Mouse (Mus musculus) adrenal gland, postnatal 10 days (tissue): Measurements from ENCODE around the gene Pskh1. TPM values are rescaled to one million over a fixed set of nuclear protein-coding genes. Genes with fewer than 3 reads are reported as not detected.

Experiments
- DNase-seq: peaks from one replicate; pipeline ENCODE4 v3.0.0; 2021; ENCODE audit warnings: mixed read lengths
- total RNA-seq, 2 experiments: library from RNA; stranded (reverse); gene quantifications; 2 replicates each; pipeline ENCODE4 v1.2.3; 2021

Pskh1 gene
- total RNA-seq, 2 experiments from 2014 or later, result 32.9 to 35.6 TPM

DNA sequence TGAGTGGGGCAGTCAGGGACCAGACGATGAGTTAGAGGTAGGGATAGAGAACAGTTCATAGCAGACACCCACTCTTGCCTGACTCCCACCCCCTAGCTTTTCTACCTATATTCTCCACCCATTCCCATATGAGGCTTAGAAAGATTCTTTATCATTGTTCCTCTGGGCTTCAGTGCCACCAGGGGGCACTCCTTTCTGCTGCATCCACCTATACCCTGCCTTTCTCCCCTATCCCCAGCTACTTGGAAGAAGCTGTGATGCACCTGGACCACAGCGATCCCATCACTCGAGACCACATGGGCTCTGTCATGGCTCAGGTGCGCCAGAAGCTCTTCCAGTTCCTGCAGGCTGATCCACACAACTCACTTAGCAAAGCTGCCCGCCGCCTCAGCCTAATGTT lies 7.8 kb upstream of the Pskh1 start:
- DNase-seq, result peak; percentile 48

DNA sequence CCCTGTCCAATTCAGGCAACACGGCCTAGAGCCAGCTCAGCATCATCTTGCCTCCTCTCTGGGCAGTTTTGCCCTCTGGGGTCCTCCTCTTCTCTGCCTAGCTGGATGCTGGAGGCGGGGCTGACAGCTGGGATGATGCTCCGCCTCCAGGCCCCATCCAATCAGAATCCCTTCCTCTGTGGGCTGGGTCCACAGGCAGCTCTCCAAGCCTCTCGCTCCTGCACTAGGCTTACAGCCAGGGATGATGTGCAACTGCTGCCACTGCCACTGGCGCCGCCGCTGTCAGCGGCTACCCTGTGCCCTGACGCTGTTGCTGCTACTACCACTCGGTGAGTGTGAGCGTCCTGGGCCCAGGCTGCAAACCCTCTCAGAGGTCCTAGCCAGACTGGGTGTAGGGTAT lies 6.9 kb upstream of the Pskh1 start, which contains the start of gene Nrn1l:
Nrn1l (plus strand) TSS at position 229 of the 400 bp plus-strand sequence.
- DNase-seq, result peak; percentile 79

DNA sequence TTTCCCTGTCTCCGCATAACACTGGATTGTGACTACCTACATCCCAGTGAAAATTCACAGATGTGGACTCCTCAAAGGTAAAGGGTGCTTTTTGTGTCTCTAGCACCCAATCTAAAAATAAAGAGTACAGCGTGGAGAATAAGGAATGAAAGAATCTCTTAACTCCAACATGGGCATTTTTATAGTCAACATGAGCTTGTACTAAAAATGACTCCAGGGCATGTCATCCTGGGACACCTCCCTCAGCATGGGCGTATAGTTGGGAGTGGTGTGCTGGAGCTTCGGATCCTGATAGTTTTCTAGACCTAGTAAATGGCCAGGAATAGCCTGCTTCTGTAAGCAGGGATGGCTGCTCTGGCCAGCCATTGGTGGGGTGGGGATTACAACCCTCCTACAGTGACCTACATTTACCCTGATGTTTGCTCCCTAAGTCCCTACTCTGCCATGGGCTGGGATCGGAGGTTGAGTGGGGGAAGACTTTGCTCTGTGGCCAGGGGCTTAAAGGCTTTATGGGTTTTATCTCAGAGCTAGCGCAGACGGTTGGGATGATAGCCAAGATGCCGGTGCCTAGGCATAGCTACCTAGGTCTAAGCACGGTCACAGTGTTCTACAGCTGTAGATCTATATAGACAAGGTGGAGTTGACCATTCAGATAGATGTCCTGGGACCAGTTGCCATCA lies 2.3 kb upstream of the Pskh1 start:
- DNase-seq, result no peak

DNA sequence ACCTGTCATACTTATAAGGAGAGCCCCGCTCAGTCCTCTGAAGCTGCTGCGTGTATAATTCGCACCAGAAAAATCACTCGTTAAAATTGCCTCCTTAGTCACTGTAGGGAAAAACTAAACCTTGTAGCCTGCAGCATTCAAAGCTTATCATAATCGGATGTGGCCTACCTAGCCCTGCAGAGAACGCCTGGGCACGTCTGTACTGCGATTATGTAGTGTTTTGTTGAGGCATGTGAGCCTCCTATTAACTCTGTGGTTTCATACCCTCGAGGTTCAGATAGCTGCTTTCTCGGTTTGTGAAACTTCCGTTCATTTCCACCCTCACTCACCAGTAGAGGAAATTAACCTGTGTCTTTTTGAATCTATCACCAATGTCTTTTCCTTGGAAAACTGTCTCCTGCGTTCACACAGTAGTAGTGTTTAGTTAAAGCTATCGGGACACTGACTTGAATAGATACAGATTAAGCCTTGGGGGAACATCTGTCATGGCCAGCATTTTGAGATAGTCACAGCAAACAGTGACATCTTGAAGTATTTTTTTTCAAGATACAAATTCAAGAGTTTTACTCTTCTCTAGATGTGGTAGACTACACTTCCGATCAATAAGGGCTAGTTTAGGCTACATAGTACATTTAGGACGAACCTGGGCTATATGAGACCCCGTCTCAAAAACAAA lies 838 bp downstream of the Pskh1 start:
- no peak for DNase-seq

DNA sequence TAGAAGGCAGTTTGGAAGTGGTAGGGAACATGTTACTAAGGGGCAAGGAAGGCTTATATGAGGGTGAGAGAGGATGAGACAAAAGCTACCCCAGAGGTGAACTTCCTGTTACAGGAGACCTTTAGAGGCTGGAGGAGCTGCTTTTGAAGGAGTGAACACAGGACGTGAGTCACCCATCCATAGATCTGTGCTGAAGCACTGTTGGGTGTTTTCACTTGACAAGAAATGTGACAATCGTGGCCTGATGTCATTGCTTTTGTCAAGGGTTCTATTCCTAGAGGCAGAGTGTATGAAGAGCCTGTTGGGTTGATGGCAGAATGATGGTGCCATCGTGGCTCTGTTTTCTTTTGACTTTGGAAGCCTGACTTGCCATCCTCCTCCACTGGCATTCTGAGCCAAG lies 19.1 kb downstream of the Pskh1 start:
- DNase-seq, result no peak

DNA sequence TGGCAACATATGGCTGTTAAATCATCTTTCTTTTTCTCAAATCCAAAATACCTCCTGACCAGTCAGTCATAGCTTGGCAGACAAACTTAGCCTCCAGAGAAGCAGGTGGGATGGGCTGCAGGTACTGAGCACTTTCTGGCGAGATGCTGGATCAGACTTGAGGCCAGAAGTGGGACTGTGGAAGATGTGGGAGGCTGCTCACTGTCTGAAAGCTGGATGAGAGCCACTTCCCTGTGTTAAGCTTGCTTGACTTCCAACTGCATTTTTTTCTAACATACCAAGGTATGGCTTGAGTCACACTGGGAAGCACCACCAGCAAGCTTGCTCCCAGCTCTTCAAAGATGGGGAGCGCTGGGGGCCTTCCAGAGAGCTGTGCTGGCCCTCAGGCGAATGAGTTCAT lies 24.9 kb downstream of the Pskh1 start:
- DNase-seq, result no peak

DNA sequence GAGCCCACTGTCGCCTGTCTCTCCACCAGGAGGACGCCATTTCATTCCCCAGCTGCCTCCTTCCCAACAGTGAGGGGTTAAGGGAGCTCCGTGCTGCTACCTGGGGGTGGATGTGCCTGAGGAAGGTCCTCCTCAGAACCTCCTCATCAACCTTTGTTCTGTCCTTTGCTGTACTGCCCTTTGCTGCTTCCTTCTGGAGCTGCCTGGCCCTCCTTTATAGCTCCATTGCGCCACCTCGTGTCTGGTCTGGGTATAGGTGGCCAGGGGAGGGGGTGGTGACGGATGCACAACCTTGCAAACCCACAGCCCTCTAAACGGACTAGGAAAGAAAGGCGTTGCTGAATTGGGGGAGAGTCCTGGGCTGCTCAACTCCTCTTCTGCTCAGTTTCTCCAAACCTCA lies 30.4 kb downstream of the Pskh1 start:
- peak; percentile 94 for DNase-seq

DNA sequence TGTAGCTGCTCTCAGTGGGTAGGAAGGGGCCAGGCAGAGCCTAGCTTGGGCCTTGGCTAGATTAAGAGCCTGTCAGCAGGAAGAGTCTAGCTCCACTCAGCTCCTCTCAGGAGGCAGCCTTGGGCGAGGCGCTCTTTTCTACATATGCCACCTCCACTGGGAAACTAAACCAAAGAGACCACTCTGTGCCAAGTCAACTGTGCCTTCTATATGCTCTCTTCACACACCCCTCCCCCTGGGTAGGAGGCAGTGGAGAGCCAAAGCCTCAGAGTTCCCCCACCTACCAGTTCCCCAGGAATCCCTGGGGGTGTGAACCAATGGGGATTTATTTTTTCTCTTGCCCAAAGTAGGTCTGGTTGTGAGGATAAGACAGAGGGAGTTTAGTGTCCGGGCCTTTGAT lies 31.0 kb downstream of the Pskh1 start:
- no peak for DNase-seq

DNA sequence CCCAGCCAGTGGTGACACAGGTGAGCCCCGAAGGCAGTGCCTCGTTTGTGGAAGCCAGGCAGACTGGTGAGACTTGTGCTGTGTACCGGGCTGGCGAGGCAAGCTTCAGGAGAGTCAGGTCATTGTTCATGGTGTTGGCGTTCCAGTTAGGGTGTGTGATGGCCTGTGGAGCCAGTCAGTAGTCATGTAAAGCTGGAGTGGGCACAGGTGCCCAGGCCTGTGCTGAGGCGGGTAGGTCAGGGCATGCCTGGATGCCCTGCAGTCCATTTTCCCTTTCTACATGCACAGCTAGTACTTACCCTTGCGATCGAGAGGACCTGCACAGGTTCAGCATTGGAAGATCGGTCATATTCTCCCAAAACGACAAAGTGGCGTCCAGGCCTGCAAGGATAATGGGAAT lies 32.3 kb downstream of the Pskh1 start:
- no peak for DNase-seq

DNA sequence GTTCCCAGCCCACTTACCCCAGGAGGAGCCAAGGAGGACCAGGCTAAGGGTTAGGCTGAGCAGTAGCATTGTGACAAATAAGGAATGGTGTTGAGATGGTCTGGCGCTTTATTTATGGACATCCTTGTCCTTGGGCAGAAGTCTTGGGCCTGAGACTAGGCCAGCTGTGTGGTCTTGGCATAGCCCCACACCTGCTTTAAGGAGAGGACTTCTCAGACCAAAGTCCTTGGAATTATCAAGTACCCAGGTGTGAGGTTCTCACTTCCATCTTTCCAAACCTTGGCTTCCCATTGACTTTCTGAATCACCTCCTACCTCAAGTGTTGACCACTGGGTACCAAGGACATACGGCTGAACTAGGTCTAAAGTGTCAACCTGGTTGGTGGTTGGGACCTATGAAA lies 33.5 kb downstream of the Pskh1 start, which contains the start of gene Ctrl:
Ctrl (minus strand) TSS at position 101 of the 400 bp plus-strand sequence.
- DNase-seq, result no peak

DNA sequence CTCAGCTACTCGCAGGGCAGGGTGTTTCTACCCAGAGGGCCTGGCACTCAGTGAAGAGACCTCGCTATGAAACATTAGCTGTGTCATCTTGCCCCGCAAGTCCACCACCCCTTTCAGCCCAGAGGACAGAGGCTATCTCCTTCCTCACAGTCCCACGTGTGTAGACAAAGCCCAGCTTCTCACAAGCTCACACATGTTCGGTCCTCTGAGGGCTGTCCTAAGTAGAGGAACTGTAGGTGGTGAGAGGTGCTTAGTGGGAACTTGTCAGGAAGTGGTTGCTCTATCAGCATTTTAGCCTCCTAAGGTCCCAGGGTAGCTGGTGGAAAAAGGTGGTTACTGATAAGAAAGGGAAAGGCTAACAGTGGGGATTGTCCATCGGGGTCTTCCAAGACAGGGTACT lies 34.9 kb downstream of the Pskh1 start:
- DNase-seq, result no peak

DNA sequence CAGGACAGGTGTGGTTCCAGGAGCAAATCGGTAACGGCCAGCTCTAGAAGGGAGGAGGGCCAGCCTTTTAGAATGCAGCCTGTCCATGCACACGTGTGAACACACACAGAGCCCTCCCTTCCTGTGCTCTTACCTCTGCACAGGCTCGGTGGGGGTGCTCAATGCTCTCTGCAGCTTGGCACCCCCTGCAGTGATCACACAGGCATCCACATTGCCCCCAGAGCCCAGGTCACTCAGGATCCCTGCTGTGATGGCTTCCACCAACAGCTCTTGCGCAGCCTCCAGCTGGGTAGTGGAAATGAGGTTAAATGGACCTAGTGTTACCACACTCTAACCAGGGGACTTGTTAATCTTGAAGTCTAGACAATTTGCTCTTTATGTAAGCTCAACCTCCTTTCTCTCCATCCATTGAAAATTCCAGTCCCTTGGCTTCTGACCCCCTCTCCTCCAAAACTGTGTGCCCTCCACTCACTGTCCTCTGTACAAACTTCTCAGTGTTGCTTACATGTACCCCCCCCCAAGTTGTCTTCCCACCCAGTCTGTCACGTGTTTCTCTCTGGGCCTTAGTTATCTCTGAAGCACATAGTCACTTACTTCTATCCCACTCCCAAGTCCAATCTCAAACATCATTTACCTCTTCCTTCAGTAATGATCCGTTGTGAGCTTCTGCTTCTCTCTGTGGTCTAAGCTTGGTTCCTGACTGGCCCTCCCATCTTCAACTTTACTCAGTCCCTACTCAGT lies 35.8 kb downstream of the Pskh1 start:
- DNase-seq, result no peak

DNA sequence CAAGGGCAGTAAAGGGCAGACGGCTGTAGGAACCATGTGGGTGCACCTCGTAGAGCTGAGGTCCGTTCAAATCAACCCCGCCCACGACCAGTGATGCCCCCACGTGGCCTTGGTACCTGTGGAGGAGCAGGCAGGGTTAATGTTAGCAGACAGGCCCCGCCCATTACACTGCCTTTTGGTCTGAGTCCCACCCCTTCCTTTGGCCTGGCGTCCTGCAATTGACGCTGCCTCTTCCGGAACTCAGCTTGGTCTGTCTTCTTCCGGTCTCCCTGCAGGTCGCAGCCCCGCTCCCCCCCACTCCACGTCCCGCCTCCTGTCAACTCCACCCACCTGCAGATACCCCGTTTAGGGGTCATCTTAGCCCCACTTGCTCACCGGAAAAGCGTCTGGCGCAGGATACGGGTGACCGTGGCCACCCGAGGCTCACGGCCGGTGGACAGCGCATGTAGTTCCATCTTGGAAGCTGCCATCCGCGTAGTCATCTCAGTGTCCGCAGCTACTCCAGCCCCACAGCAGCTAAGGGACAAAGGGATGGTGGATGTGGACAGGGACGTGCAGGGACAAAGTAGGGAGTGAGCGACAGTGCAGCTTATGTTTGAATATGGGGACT lies 36.7 kb downstream of the Pskh1 start:
- DNase-seq, result peak; percentile 92

DNA sequence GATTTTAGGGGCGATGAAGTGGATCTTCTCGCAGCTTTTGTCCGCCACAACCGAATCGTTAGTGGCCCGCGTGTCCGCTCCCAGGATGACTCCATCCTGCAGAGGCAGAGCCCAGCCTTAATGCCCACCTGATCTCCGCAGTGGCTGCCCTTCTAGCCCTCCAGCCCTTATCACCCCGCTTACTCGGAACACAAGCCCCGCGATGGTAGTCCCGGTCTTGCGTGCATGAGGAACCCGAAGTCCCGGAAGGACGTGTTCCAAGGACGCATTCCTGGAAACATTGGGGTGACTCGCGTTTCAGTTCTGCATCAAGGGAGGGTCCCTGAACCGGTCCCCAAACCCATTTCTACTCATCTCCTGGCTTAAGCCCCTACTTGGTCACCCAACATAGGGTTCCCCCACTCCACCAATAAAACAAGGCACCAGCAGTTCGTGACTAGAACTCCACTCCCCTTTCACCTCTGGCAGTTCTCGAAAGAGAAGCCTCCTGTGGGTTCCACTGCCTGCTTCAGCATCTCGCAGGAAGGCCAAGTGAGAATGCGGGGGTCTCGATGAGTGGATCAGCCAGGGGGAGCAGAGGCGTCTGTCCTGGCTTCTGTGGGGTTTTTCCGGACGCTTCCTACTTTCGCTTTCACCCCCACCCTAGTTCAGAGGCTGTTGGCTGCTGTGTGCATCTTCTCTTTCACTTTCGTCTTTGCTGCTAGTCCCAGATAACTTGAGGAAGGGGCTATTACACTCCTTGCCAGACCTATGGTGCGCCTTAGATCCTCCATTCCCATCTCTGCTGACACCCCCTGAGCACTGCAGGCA lies 37.5 kb downstream of the Pskh1 start:
- peak; percentile 69 for DNase-seq

DNA sequence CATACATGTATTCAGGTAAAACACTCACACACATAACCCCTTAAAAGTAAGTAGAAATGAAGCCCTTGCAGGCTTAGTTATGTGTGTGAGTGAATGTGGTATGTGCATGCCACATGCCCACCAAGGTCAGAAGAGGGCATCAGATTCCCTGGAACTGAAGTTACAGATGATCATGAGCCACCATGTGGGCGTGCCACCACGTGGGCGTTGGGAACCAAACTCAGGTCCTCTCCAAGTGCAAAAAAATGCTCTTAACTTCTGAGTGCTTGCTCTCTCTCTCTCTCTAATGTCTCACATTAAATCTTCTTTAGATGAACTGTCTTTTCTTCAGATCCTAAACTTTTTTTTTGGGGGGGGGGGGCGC lies 38.0 kb downstream of the Pskh1 start, which contains the start of gene Psmb10:
Psmb10 (minus strand) TSS at position 139 of the 364 bp plus-strand sequence.
- DNase-seq, result peak; percentile 60

DNA sequence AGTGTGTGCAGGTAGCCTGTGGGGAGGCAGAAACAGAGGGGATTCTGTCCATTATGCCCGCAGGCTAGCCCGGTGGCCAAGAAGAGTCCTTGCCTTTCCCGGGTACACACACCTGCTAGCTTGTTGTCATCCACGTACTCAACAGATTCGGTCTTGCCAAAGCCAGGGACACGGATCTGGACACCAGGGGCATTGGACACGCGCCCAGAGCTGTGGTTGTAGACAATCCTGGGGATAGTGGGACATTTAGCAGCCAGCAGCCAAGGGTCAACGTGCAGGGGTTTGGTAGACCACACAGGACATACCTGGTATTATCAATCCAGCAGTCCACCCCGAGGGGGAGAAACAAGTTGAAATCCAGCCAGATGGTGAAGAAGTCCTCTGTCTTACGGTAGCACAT lies 41.8 kb downstream of the Pskh1 start:
- no peak for DNase-seq

DNA sequence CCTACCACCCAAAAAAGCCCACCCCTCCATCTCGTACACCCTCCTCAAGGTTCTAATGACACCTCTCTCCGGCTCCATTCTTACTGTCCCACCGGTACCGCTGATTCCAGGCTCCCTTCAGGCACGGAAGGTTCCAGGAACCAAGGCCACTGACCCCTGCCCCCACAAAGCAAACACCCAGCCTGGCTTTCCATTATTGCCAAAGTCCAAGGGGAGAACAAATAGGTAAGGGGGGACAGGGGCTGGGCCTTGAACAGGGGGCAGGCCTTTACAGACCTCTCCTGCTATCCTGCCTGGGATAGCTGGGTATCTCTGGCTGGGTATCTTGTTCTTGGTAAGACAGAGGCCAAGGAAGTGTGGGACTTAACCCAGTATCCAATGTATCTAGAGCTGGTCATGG lies 42.3 kb downstream of the Pskh1 start:
- DNase-seq, result no peak

DNA sequence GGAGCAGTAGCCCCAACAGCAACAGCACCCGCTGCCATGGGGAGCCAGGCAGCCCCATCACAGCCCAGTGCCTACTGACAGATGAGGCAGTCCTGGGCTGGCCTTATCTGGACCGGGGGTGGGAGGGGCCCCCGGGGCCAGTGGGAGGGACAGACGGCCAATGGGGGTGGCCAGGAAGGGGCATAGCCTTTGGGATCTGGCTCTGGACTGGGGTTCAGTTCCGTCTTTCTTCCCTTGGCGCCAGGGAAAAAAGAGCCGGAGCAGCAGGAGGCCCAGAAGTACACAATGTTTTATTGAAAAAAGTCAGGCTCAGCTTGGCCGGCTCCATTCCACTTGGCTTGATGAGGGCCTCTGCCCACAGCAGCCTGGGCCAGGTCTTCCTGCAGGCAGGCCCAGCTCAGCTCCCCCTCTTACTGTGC lies 43.1 kb downstream of the Pskh1 start, which contains the start of gene Lcat:
Lcat (minus strand) TSS at position 62 of the 419 bp plus-strand sequence.
- peak; percentile 43 for DNase-seq

DNA sequence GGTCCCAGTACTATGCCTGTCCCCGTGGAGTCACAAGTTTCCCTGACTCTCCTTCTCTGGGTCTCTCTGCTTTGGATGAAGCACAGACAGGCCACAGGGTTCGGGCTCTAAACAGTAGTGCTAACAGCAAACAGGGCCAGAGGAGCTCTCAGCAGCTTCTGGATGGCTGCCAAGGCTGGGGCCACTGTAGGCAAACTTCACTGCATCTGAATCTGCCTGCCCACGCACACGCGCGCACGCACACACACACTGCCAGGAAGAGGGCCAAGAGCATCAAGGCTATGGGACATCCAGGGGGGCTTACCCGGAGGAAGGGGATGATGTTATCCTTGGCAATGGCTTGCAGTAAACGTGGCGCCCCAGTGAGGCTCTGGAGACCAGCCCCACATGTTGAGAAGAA lies 49.1 kb downstream of the Pskh1 start:
- peak; percentile 76 for DNase-seq

DNA sequence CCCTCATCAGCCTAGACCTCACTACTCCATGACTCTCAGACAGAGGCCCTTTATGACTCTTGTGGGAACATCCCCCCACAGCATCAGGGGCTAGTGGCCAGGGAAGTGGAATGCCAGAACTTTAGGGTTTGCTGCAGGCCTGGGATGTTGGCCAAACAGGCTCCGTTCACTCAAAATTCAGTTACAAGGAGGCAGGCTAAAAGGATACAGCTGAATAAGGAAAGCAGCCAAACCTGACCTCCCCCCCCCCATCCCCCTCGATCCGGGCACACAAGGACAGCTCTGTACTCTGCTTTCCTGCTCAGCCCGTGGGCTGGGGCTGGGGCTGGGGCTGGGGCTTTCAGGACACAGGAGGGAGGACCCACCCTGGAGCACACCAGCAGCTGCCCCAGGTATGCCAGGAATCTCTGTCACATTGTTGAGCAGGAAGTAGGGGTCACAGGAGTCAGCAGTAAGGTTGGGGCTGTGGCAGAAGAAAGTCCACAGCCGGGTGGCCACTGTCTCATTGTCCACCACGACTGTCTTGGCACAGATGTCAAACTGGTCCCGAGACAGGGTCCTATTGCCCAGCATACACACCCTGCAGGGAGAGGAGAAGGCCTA lies 50.9 kb downstream of the Pskh1 start:
- DNase-seq, result peak; percentile 32

DNA sequence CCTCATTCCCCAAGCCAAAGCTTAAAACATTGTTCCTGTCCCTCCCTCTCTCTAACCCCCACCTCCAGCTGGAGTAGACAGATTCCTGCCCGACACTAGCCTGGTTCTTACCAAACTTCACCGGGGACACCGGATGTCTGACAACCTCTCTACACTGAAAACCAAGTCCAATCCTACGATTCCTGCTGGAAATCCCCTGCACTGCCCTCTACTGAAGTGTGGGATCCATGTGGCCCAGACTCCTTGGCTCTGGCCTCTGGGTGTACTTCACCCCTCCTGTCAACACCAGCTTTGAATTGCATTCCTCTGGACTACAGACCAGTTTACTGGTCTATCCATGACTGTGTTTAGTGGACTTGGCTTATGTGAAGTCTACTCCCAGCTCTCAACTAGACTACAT lies 56.3 kb downstream of the Pskh1 start:
- DNase-seq, result no peak
